In the genomic region with DNA sequence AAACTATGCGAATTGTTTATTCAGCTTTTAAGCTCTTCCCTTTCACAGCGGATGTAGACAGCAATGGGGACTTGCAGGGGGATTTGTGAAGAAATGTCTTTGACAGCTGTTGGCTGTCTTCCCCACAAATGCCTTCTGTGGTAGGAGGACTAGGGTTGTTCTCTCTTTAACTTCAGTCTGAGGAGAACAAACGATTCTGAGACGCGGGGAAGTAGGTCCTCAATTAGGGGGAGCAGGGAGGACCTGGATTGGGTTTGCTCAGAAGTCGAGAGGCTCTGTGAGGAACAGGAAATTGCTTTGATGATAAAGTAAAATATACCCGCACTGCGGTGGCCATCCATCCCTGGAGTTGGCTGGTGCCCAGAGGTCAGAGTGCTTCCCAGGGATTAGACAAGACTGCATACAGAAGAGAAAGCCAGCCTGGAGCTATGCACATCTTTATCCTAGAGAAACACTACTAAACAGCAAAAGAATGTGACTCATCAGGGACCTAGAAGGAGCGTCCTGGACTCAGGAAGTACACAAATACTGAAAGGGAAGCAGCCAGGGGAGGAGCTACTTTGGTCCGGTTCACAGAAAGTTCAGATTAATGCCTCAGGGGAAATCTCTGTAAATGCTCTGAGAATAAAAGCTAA, we compare ENCODE assay signal across 7 mouse cellular contexts.
DNase-seq lines count a peak whose midpoint lies in the region; ATAC-seq and TF ChIP-seq lines count a peak whose summit lies in the region.

No protein-coding gene starts in this region.

- no peak overlapping the region for H3K4me3 ChIP-seq in lung, embryonic 14.5 days (ENCODE audit: low read depth, low read length)
- no peak overlapping the region for H3K4me3 ChIP-seq in heart, embryonic 11.5 days (ENCODE audit: low read depth, low read length)
- no peak overlapping the region for H3K4me3 ChIP-seq in kidney, embryonic 16.5 days (ENCODE audit: low read length)
- H3K4me3 ChIP-seq in midbrain, embryonic 12.5 days, result no peak overlapping the region

- no peak overlapping the region for H3K9ac ChIP-seq in lung, embryonic 14.5 days
- no peak overlapping the region for H3K9ac ChIP-seq in heart, embryonic 11.5 days (ENCODE audit: low read depth, low read length)
- no peak overlapping the region for H3K9ac ChIP-seq in kidney, embryonic 16.5 days (replicated peaks; ENCODE audit: low read length)
- H3K9ac ChIP-seq in midbrain, embryonic 12.5 days (replicated peaks), result no peak overlapping the region

- 12% methylated on average over 10 of the region's 10 CpGs for WGBS in lung, embryonic 14.5 days
- 40% methylated on average over 10 of the region's 10 CpGs for WGBS in heart, embryonic 11.5 days (ENCODE audit: insufficient replicate concordance)
- WGBS in kidney, embryonic 16.5 days, result 30% methylated on average over 10 of the region's 10 CpGs
- 31% methylated on average over 10 of the region's 10 CpGs for WGBS in midbrain, embryonic 12.5 days

- H3K27ac ChIP-seq in lung, embryonic 14.5 days (ENCODE audit: low read depth), result peak overlapping the region; percentile 75
- no peak overlapping the region for H3K27ac ChIP-seq in heart, embryonic 11.5 days (ENCODE audit: low read depth, low read length)
- peak overlapping the region; percentile 70 for H3K27ac ChIP-seq in kidney, embryonic 16.5 days (ENCODE audit: low read length)
- no peak overlapping the region for H3K27ac ChIP-seq in midbrain, embryonic 12.5 days (replicated peaks)

- peak overlapping the region; percentile 20; the same call in 1 of the 2 replicates for H3K4me2 ChIP-seq in lung, embryonic 14.5 days
- H3K4me2 ChIP-seq in heart, embryonic 11.5 days, result no peak overlapping the region
- peak overlapping the region; percentile 21; the same call in 1 of the 2 replicates for H3K4me2 ChIP-seq in kidney, embryonic 16.5 days (replicated peaks; ENCODE audit: low read depth, low read length)
- no peak overlapping the region for H3K4me2 ChIP-seq in midbrain, embryonic 12.5 days (replicated peaks)

- H3K27me3 ChIP-seq in lung, embryonic 14.5 days (ENCODE audit: insufficient read depth, low read length), result no peaks in the 10 kb centered on the region
- no peaks in the 10 kb centered on the region for H3K27me3 ChIP-seq in heart, embryonic 11.5 days (ENCODE audit: control insufficient read depth, insufficient read depth, low read length)
- H3K27me3 ChIP-seq in kidney, embryonic 16.5 days (ENCODE audit: insufficient read depth, low read length), result no peaks in the 10 kb centered on the region
- H3K27me3 ChIP-seq in midbrain, embryonic 12.5 days, result no peaks in the 10 kb centered on the region

- no peak for TF ChIP-seq CTCF in lung, embryonic 14.5 days (IDR thresholded peaks at IDR 0.05; ENCODE audit: low read depth)

- no peaks in the 10 kb centered on the region for H3K9me3 ChIP-seq in lung, embryonic 14.5 days (ENCODE audit: low read depth, low read length)
- H3K9me3 ChIP-seq in heart, embryonic 11.5 days (replicated peaks; ENCODE audit: control insufficient read depth, low read length), result no peaks in the 10 kb centered on the region
- H3K9me3 ChIP-seq in kidney, embryonic 16.5 days (ENCODE audit: low read length), result peaks cover 4% of the 10 kb centered on the region; the same call in 1 of the 2 replicates
- H3K9me3 ChIP-seq in midbrain, embryonic 12.5 days, result 0 out of 2 replicates have a peak, but pooled peaks cover 4% of the 10 kb centered on the region

- peak; percentile 80 for DNase-seq in lung, embryonic 14.5 days
- DNase-seq in lung, adult 18-20 months, result no peak
- DNase-seq in embryo, embryonic 10 days (ENCODE audit: low spot score), result peak; percentile 49

- ATAC-seq in lung, embryonic 14.5 days (ENCODE audit: insufficient read depth), result peak; percentile 98
- peak; percentile 67; the same call in 1 of the 2 replicates for ATAC-seq in heart, embryonic 11.5 days (replicated peaks; ENCODE audit: insufficient number of reproducible peaks, low FRiP score, low TSS enrichment)
- ATAC-seq in kidney, embryonic 16.5 days (ENCODE audit: low FRiP score, low TSS enrichment), result peak; percentile 84
- peak; percentile 82 for ATAC-seq in midbrain, embryonic 12.5 days (ENCODE audit: low FRiP score, low read depth)
- no peak for ATAC-seq in monocyte, adult 5-6 weeks (replicated peaks; ENCODE audit: insufficient number of reproducible peaks, low FRiP score, low TSS enrichment, poor library complexity, severe bottlenecking)

- no peaks in the 10 kb centered on the region for H3K4me1 ChIP-seq in lung, embryonic 14.5 days (ENCODE audit: insufficient read depth)
- no peaks in the 10 kb centered on the region for H3K4me1 ChIP-seq in heart, embryonic 11.5 days (ENCODE audit: control insufficient read depth, insufficient read depth, low read length)
- H3K4me1 ChIP-seq in kidney, embryonic 16.5 days (ENCODE audit: insufficient read depth, low read length), result no peaks in the 10 kb centered on the region
- H3K4me1 ChIP-seq in midbrain, embryonic 12.5 days, result no peaks in the 10 kb centered on the region

- no peaks in the 10 kb centered on the region for H3K36me3 ChIP-seq in lung, embryonic 14.5 days (ENCODE audit: insufficient read depth)
- H3K36me3 ChIP-seq in heart, embryonic 11.5 days (ENCODE audit: control insufficient read depth, insufficient read depth, low read length), result no peaks in the 10 kb centered on the region
- no peaks in the 10 kb centered on the region for H3K36me3 ChIP-seq in kidney, embryonic 16.5 days (ENCODE audit: insufficient read depth, low read length)
- H3K36me3 ChIP-seq in midbrain, embryonic 12.5 days, result no peaks in the 10 kb centered on the region

Comparison
In these comparisons a context has a peak if more than half of its experiments do, and no peak if none do; other contexts are left out.
1. DNase-seq: peak in lung, embryonic 14.5 days (single experiment) and embryo, embryonic 10 days (single experiment); none in lung, adult 18-20 months (0 of 2).
2. H3K27ac ChIP-seq: peak in lung, embryonic 14.5 days (single experiment) and kidney, embryonic 16.5 days (single experiment); none in heart, embryonic 11.5 days (single experiment) and midbrain, embryonic 12.5 days (single experiment).
3. H3K4me2 ChIP-seq: peak in lung, embryonic 14.5 days (single experiment) and kidney, embryonic 16.5 days (single experiment); none in heart, embryonic 11.5 days (single experiment) and midbrain, embryonic 12.5 days (single experiment).